Mouse (Mus musculus) embryonic facial prominence, embryonic 12.5 days (tissue): Measurements from ENCODE around the gene Mast1. TPM values are rescaled to one million over a fixed set of nuclear protein-coding genes. Genes with fewer than 3 reads are reported as not detected.
A peak's percentile ranks its signal among the peaks of the same experiment; 100 is the strongest.

Experiments
- ATAC-seq: fragments of 200-750 bp; cut with Nextera tagmentation; 2 replicates; pipeline ENCODE4 v1.8.0; 2017; ENCODE audit not compliant: insufficient number of reproducible peaks, insufficient read depth, low FRiP score, low TSS enrichment
- H3K27ac ChIP-seq: fragments of 300-500 bp; sonication (generic); 2 replicates; pipeline ENCODE4 v1.5.1; 2016; ENCODE audit warnings: mild to moderate bottlenecking
- H3K27me3 ChIP-seq: fragments of 300-500 bp; sonication (generic); 2 replicates; pipeline ENCODE4 v1.6.1; 2016; ENCODE audit warnings: mild to moderate bottlenecking, moderate library complexity
- H3K36me3 ChIP-seq: fragments of 300-500 bp; sonication (generic); 2 replicates; pipeline ENCODE4 v1.6.1; 2016; ENCODE audit warnings: mild to moderate bottlenecking
- H3K4me1 ChIP-seq: fragments of 300-500 bp; sonication (generic); 2 replicates; pipeline ENCODE4 v1.6.1; 2016
- H3K4me2 ChIP-seq: fragments of 300-500 bp; sonication (generic); replicated peaks from 2 replicates; pipeline ENCODE4 v1.6.1; 2016; ENCODE audit warnings: mild to moderate bottlenecking, moderate library complexity
- H3K4me3 ChIP-seq: fragments of 300-500 bp; sonication (generic); 2 replicates; pipeline ENCODE4 v1.5.1; 2016; ENCODE audit warnings: mild to moderate bottlenecking
- H3K9ac ChIP-seq: fragments of 300-500 bp; sonication (generic); 2 replicates; pipeline ENCODE4 v1.6.1; 2016; ENCODE audit warnings: mild to moderate bottlenecking, moderate library complexity
- H3K9me3 ChIP-seq: fragments of 300-500 bp; sonication (generic); 2 replicates; pipeline ENCODE4 v1.6.1; 2016; ENCODE audit warnings: mild to moderate bottlenecking, moderate library complexity
- WGBS: fragments of 180-500 bp; shearing (Covaris S2); methylation state at CpG from one replicate; pipeline ENCODE4 v1.1.7; 2016; 5-methylcytosine and 5-hydroxymethylcytosine counted together
- polyA plus RNA-seq: library from polyadenylated mRNA; unstranded; fragments of >200 nt; fragmentation: Nextera tagmentation; extraction: Ambion mirVana; gene quantifications from 2 replicates; pipeline ENCODE4 v1.2.1, GENCODE M21; 2016

Gene Mast1
- polyA plus RNA-seq, 1 experiment from 2014 or later = 5.7 TPM

GRCm38 (mm10) chr8:84933767-84934559 is 3.2 kb downstream of the Mast1 start:
- no peaks in the 10 kb centered on the region for H3K36me3 ChIP-seq
- H3K27ac ChIP-seq = no peak overlapping the region
- no peak for ATAC-seq
- H3K4me1 ChIP-seq = peaks cover 16% of the 10 kb centered on the region
- WGBS = 77% methylated on average over 16 of the region's 16 CpGs
- no peaks in the 10 kb centered on the region for H3K9me3 ChIP-seq
- H3K9ac ChIP-seq = no peak overlapping the region
- H3K27me3 ChIP-seq = peaks cover 83% of the 10 kb centered on the region
- H3K4me2 ChIP-seq = no peak overlapping the region
- no peak overlapping the region for H3K4me3 ChIP-seq

GRCm38 (mm10) chr8:84930582-84930981 is 6.6 kb downstream of the Mast1 start:
- Histone ChIP-seq H3K36me3 (no peaks in the 10 kb centered on the region), H3K27me3 (peaks cover 60% of the 10 kb centered on the region), H3K4me1 (peaks cover 7% of the 10 kb centered on the region; the same call in 1 of the 2 replicates), H3K9me3 (no peaks in the 10 kb centered on the region), H3K9ac (no peak overlapping the region), H3K27ac (no peak overlapping the region), H3K4me3 (no peak overlapping the region), H3K4me2 (no peak overlapping the region)
- WGBS = 83% methylated on average over 13 of the region's 13 CpGs
- ATAC-seq = no peak

GRCm38 (mm10) chr8:84928456-84929306 is 8.5 kb downstream of the Mast1 start:
- H3K27me3 ChIP-seq = peaks cover 41% of the 10 kb centered on the region
- H3K27ac ChIP-seq = no peak overlapping the region
- peak overlapping the region; percentile 67 for H3K4me2 ChIP-seq
- ATAC-seq = peak; percentile 66; the same call in 1 of the 2 replicates
- H3K36me3 ChIP-seq = no peaks in the 10 kb centered on the region
- peak overlapping the region; percentile 36 for H3K4me3 ChIP-seq
- peak overlapping the region; percentile 31; the same call in 1 of the 2 replicates for H3K9ac ChIP-seq
- H3K9me3 ChIP-seq = no peaks in the 10 kb centered on the region
- H3K4me1 ChIP-seq = no peaks in the 10 kb centered on the region
- 4% methylated on average over 47 of the region's 52 CpGs for WGBS

GRCm38 (mm10) chr8:84927513-84927912 is 9.6 kb downstream of the Mast1 start:
- H3K4me2 ChIP-seq = no peak overlapping the region
- H3K9ac ChIP-seq = no peak overlapping the region
- H3K4me3 ChIP-seq = no peak overlapping the region
- H3K27ac ChIP-seq = no peak overlapping the region
- H3K4me1 ChIP-seq = no peaks in the 10 kb centered on the region
- peaks cover 39% of the 10 kb centered on the region for H3K27me3 ChIP-seq
- no peaks in the 10 kb centered on the region for H3K36me3 ChIP-seq
- no peaks in the 10 kb centered on the region for H3K9me3 ChIP-seq
- no peak for ATAC-seq
- WGBS = 92% methylated on average over 1 of the region's 1 CpGs

- Histone ChIP-seq H3K36me3 (no peaks in the 10 kb centered on the region), H3K9ac (no peak overlapping the region), H3K27ac (no peak overlapping the region), H3K4me2 (no peak overlapping the region), H3K9me3 (no peaks in the 10 kb centered on the region), H3K4me3 (no peak overlapping the region), H3K4me1 (no peaks in the 10 kb centered on the region), H3K27me3 (peaks cover 24% of the 10 kb centered on the region)
- ATAC-seq = no peak
- 81% methylated on average over 7 of the region's 7 CpGs for WGBS
These were observed 11.6 kb downstream of the Mast1 start for GRCm38 (mm10) chr8:84925557-84925956.

GRCm38 (mm10) chr8:84921596-84921995 is 15.6 kb downstream of the Mast1 start:
- peaks cover 24% of the 10 kb centered on the region for H3K27me3 ChIP-seq
- 74% methylated on average over 2 of the region's 2 CpGs for WGBS
- ATAC-seq = no peak
- H3K9me3 ChIP-seq = no peaks in the 10 kb centered on the region
- H3K4me1 ChIP-seq = no peaks in the 10 kb centered on the region
- no peak overlapping the region for H3K4me2 ChIP-seq
- H3K4me3 ChIP-seq = no peak overlapping the region
- H3K27ac ChIP-seq = no peak overlapping the region
- no peaks in the 10 kb centered on the region for H3K36me3 ChIP-seq
- no peak overlapping the region for H3K9ac ChIP-seq

- H3K4me2 ChIP-seq = no peak overlapping the region
- no peak for ATAC-seq
- peaks cover 46% of the 10 kb centered on the region for H3K27me3 ChIP-seq
- H3K4me3 ChIP-seq = no peak overlapping the region
- no peak overlapping the region for H3K9ac ChIP-seq
- WGBS = 93% methylated on average over 15 of the region's 15 CpGs
- peaks cover under 1% of the 10 kb centered on the region; the same call in 1 of the 2 replicates for H3K4me1 ChIP-seq
- H3K36me3 ChIP-seq = 0 out of 2 replicates have a peak, but pooled peaks cover 4% of the 10 kb centered on the region
- H3K27ac ChIP-seq = no peak overlapping the region
- no peaks in the 10 kb centered on the region for H3K9me3 ChIP-seq
These were observed 18.5 kb downstream of the Mast1 start for GRCm38 (mm10) chr8:84918646-84919045.

- WGBS = 38% methylated on average over 20 of the region's 20 CpGs
- Histone ChIP-seq H3K9ac (no peak overlapping the region), H3K4me3 (no peak overlapping the region), H3K27me3 (peaks cover 55% of the 10 kb centered on the region), H3K4me1 (peaks cover 6% of the 10 kb centered on the region), H3K27ac (no peak overlapping the region), H3K9me3 (no peaks in the 10 kb centered on the region), H3K36me3 (0 out of 2 replicates have a peak, but pooled peaks cover 4% of the 10 kb centered on the region), H3K4me2 (no peak overlapping the region)
- ATAC-seq = 0 out of 2 replicates have a peak, but pooled peaks have one; percentile 29
These were observed 19.4 kb downstream of the Mast1 start for GRCm38 (mm10) chr8:84917781-84918180.

GRCm38 (mm10) chr8:84915269-84915668 is 21.9 kb downstream of the Mast1 start:
- H3K4me1 ChIP-seq = peaks cover 12% of the 10 kb centered on the region
- H3K9ac ChIP-seq = no peak overlapping the region
- H3K27me3 ChIP-seq = peaks cover 80% of the 10 kb centered on the region
- no peak overlapping the region for H3K4me3 ChIP-seq
- no peaks in the 10 kb centered on the region for H3K9me3 ChIP-seq
- peaks cover 4% of the 10 kb centered on the region; the same call in 1 of the 2 replicates for H3K36me3 ChIP-seq
- H3K27ac ChIP-seq = no peak overlapping the region
- ATAC-seq = no peak
- H3K4me2 ChIP-seq = no peak overlapping the region
- WGBS = 87% methylated on average over 8 of the region's 8 CpGs

- 34% methylated on average over 4 of the region's 4 CpGs for WGBS
These were observed 23.2 kb downstream of the Mast1 start for GRCm38 (mm10) chr8:84913960-84914359.

GRCm38 (mm10) chr8:84913502-84913900 is 23.7 kb downstream of the Mast1 start:
- Histone ChIP-seq H3K36me3 (peaks cover 4% of the 10 kb centered on the region; the same call in 1 of the 2 replicates), H3K9ac (peak overlapping the region; percentile 39; the same call in 1 of the 2 replicates), H3K4me3 (peak overlapping the region; percentile 40), H3K4me2 (peak overlapping the region; percentile 88), H3K27me3 (peaks cover 81% of the 10 kb centered on the region), H3K9me3 (no peaks in the 10 kb centered on the region), H3K4me1 (peaks cover 23% of the 10 kb centered on the region), H3K27ac (no peak overlapping the region)
- WGBS = 12% methylated on average over 9 of the region's 9 CpGs
- ATAC-seq = no peak

More at GRCm38 (mm10) chr8:84913960-84914359, 23.2 kb downstream of the Mast1 start:
- Histone ChIP-seq H3K4me3 (peak overlapping the region; percentile 40), H3K36me3 (peaks cover 4% of the 10 kb centered on the region; the same call in 1 of the 2 replicates), H3K4me1 (peaks cover 22% of the 10 kb centered on the region), H3K9ac (peak overlapping the region; percentile 39; the same call in 1 of the 2 replicates), H3K27me3 (peaks cover 85% of the 10 kb centered on the region), H3K27ac (no peak overlapping the region), H3K9me3 (no peaks in the 10 kb centered on the region), H3K4me2 (peak overlapping the region; percentile 88)
- ATAC-seq = no peak
